Mouse (Mus musculus): ENCODE measurements around the gene Cd151. TPM values are rescaled to one million over a fixed set of nuclear protein-coding genes. Genes with fewer than 3 reads are reported as not detected.

Gene Cd151
- polyA plus RNA-seq, 1 experiment from 2014 or later: 93.2 TPM

DNA sequence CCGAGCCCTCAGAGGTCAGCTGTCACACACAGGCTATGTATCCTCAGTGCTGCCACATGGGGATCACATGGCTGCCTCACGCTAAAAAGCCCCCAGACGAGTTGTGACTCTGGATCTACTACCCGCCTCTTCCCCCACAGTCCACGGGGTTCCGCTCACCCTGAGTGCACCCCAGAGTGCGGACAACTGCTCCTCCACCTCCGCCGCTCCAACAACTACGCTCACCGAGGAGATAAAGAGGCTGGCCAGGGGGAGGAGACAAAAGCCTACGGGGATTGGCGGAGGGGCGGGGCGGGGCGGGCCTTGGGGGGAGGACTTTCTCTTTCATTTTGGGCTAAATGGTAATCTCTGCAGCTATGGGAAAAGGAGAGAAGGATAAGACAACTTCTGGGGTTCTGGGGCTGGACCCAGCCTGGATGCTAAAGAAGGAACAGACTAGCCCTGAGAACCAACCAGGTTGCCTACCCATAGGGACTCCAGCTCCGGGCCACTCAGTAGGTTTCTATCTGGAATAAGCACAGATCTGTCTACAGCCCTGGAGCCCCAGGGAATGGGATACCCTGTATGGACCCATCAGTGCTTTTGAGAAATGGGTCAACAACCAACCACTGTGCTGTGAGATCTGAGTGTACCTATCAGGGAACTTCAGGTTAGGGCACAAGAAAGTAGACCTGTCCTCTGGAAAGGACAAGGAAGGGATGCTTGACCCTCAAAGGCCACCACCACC, 31.9 kb upstream of the Cd151 start:
- Histone ChIP-seq H3K4me1 (ENCODE audit: control insufficient read depth, insufficient read depth, low read length) (peaks cover 24% of the 10 kb centered on the region), H3K27ac (ENCODE audit: low read depth, low read length) (0 out of 2 replicates have a peak overlapping the region, but pooled peaks have one; percentile 27), H3K36me3 (ENCODE audit: control insufficient read depth, insufficient read depth, low read length) (peaks cover 56% of the 10 kb centered on the region), H3K4me3 (ENCODE audit: low read length) (peak overlapping the region; percentile 47), H3K27me3 (ENCODE audit: control insufficient read depth, insufficient read depth, low read length) (no peaks in the 10 kb centered on the region), H3K9ac (ENCODE audit: low read depth, low read length) (peak overlapping the region; percentile 58; the same call in 1 of the 2 replicates), H3K9me3 (ENCODE audit: control insufficient read depth, low read length) (no peaks in the 10 kb centered on the region), H3K4me2 (replicated peaks; ENCODE audit: low read depth, low read length) (peak overlapping the region; percentile 75)
- peak; percentile 18; the same call in 1 of the 2 replicates for ATAC-seq (ENCODE audit: low FRiP score, low TSS enrichment)
- 4% methylated on average over 17 of the region's 17 CpGs for WGBS

- no peak overlapping the region; the same call in 1 of the 2 replicates for H3K4me3 ChIP-seq (ENCODE audit: low read length)
- 78% methylated on average over 9 of the region's 9 CpGs for WGBS
- H3K9ac ChIP-seq (ENCODE audit: low read depth, low read length): no peak overlapping the region
- peaks cover 24% of the 10 kb centered on the region for H3K4me1 ChIP-seq (ENCODE audit: control insufficient read depth, insufficient read depth, low read length)
- H3K27me3 ChIP-seq (ENCODE audit: control insufficient read depth, insufficient read depth, low read length): no peaks in the 10 kb centered on the region
- no peak for ATAC-seq (ENCODE audit: low FRiP score, low TSS enrichment)
- H3K4me2 ChIP-seq (replicated peaks; ENCODE audit: low read depth, low read length): 0 out of 2 replicates have a peak overlapping the region, but pooled peaks have one; percentile 75
- H3K9me3 ChIP-seq (ENCODE audit: control insufficient read depth, low read length): no peaks in the 10 kb centered on the region
- peaks cover 53% of the 10 kb centered on the region for H3K36me3 ChIP-seq (ENCODE audit: control insufficient read depth, insufficient read depth, low read length)
- no peak overlapping the region for H3K27ac ChIP-seq (ENCODE audit: low read depth, low read length)
Observed at GRCm38 (mm10) chr7:141435856-141436522, 31.2 kb upstream of the Cd151 start.

DNA sequence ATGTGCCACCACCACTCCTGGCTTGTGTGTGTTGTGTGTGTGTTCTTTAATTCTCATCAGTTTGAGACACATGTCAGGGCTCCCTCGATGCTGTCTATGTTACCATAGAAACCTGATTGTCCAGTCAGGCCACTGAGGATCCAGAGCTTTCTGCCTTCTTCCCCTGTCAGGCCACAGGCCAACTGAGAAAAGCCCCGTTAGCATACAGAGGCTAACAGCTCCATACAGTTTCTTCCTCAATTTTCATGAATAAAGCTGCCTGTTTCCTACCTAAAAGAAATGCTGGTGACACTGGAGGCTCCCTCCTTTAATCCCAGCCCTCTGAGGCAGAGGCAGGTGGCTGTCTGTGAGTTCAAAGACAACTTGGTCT, 30.7 kb upstream of the Cd151 start:
- no peak overlapping the region for H3K27ac ChIP-seq (ENCODE audit: low read depth, low read length)
- H3K4me2 ChIP-seq (replicated peaks; ENCODE audit: low read depth, low read length): peak overlapping the region; percentile 66
- 76% methylated on average over 2 of the region's 2 CpGs for WGBS
- H3K9ac ChIP-seq (ENCODE audit: low read depth, low read length): peak overlapping the region; percentile 75; the same call in 1 of the 2 replicates
- no peak for ATAC-seq (ENCODE audit: low FRiP score, low TSS enrichment)
- H3K4me3 ChIP-seq (ENCODE audit: low read length): peak overlapping the region; percentile 60; the same call in 1 of the 2 replicates
- no peaks in the 10 kb centered on the region for H3K9me3 ChIP-seq (ENCODE audit: control insufficient read depth, low read length)
- no peaks in the 10 kb centered on the region for H3K27me3 ChIP-seq (ENCODE audit: control insufficient read depth, insufficient read depth, low read length)
- peaks cover 24% of the 10 kb centered on the region for H3K4me1 ChIP-seq (ENCODE audit: control insufficient read depth, insufficient read depth, low read length)
- H3K36me3 ChIP-seq (ENCODE audit: control insufficient read depth, insufficient read depth, low read length): peaks cover 52% of the 10 kb centered on the region

DNA sequence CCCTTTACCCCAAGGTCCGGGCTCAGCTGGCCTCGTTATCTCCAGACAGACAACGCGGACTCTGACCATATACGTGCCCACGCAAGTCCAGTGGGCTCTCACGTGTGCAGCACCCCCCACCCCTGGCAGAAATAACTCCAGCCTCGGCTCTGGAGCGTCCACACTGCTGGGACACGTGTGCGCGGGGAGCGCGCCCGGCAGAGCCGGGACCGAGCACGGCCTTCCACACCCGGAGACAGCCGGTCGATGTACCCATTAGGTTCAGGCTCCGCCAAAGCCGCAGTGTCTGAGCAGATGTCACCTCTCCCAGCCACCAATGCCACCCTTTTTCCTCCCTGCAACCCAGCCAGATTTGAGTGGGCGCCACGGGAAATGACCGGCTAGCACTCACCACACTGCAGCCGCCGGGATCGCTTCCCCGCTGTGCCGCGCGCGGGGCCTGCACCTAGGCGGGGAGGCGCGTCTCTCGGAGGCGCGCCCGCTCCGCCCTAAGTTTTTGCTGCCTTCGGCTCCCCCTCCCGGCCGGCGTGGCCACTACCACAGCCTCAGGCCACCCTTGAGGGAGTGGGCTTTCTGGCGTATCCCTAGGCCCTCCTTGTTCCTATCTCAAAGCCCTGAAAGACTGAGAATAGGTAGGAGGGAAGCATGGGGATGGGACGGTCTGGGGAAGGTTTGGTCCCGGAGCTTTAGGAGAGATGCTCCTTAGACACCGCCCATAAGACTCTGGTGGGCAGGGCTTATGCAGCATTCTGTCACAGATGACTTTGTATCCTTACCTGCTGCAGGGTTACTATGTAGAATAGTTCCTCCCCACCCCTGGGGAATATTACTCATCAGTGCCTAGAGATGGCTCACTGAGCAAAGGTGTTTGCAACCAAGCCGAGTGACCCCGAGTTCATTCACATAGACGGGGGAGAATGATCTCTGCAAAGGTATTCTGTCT, 29.7 kb upstream of the Cd151 start, which contains the start of gene Slc25a22:
Slc25a22 (minus strand) TSS at position 715 of the 943 bp plus-strand sequence.
- no peaks in the 10 kb centered on the region for H3K27me3 ChIP-seq (ENCODE audit: control insufficient read depth, insufficient read depth, low read length)

GRCm38 (mm10) chr7:141438201-141438968, 28.8 kb upstream of the Cd151 start:
- Histone ChIP-seq H3K4me3 (ENCODE audit: low read length) (no peak overlapping the region), H3K4me2 (replicated peaks; ENCODE audit: low read depth, low read length) (no peak overlapping the region), H3K36me3 (ENCODE audit: control insufficient read depth, insufficient read depth, low read length) (peaks cover 38% of the 10 kb centered on the region), H3K9me3 (ENCODE audit: control insufficient read depth, low read length) (no peaks in the 10 kb centered on the region), H3K27ac (ENCODE audit: low read depth, low read length) (no peak overlapping the region), H3K27me3 (ENCODE audit: control insufficient read depth, insufficient read depth, low read length) (no peaks in the 10 kb centered on the region), H3K9ac (ENCODE audit: low read depth, low read length) (no peak overlapping the region), H3K4me1 (ENCODE audit: control insufficient read depth, insufficient read depth, low read length) (peaks cover 35% of the 10 kb centered on the region)
- ATAC-seq (ENCODE audit: low FRiP score, low TSS enrichment): no peak
- 95% methylated on average over 12 of the region's 12 CpGs for WGBS

More for the DNA sequence above, 29.7 kb upstream of the Cd151 start, which contains the start of gene Slc25a22:
- Histone ChIP-seq H3K9me3 (ENCODE audit: control insufficient read depth, low read length) (no peaks in the 10 kb centered on the region), H3K9ac (ENCODE audit: low read depth, low read length) (peak within 1 kb of the TSS; percentile 75), H3K4me1 (ENCODE audit: control insufficient read depth, insufficient read depth, low read length) (peaks cover 25% of the 10 kb centered on the region), H3K4me3 (ENCODE audit: low read length) (peak within 1 kb of the TSS; percentile 60), H3K27ac (ENCODE audit: low read depth, low read length) (peak within 1 kb of the TSS; percentile 38; the same call in 1 of the 2 replicates), H3K36me3 (ENCODE audit: control insufficient read depth, insufficient read depth, low read length) (peaks cover 46% of the 10 kb centered on the region), H3K4me2 (replicated peaks; ENCODE audit: low read depth, low read length) (peak within 1 kb of the TSS; percentile 66)
- WGBS: 5% methylated on average over 53 of the region's 53 CpGs
- peak; percentile 81 for ATAC-seq (ENCODE audit: low FRiP score, low TSS enrichment)

DNA sequence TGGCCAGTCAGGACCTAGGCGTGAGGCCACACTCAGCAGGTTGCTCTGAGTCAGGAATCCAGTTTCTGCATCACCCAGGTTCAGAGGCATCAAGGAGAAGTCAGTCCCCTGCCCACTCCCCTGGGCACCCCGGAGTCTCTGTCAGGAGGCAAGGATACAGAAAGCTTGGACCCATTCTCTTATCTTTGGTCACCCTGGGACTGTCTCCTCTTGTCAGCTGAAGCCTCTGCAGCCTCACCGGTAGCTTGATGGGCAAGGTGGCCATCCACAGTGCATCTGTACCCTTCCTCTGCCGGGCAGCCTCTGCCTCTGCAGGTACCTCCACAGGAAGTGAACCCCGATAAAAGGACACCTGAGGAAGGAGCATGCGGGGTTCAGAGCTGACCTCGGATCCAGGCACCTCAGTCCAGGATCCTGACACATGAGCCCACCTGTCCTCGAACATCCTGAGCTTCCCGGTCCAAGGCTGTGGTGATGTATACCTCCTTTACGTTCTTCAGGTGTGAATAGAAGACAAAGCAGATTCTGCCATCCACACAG, 28.0 kb upstream of the Cd151 start:
- 93% methylated on average over 10 of the region's 10 CpGs for WGBS
- Histone ChIP-seq H3K4me2 (replicated peaks; ENCODE audit: low read depth, low read length) (no peak overlapping the region), H3K27ac (ENCODE audit: low read depth, low read length) (no peak overlapping the region), H3K9me3 (ENCODE audit: control insufficient read depth, low read length) (no peaks in the 10 kb centered on the region), H3K36me3 (ENCODE audit: control insufficient read depth, insufficient read depth, low read length) (peaks cover 35% of the 10 kb centered on the region), H3K4me3 (ENCODE audit: low read length) (no peak overlapping the region), H3K9ac (ENCODE audit: low read depth, low read length) (no peak overlapping the region), H3K4me1 (ENCODE audit: control insufficient read depth, insufficient read depth, low read length) (peaks cover 30% of the 10 kb centered on the region), H3K27me3 (ENCODE audit: control insufficient read depth, insufficient read depth, low read length) (no peaks in the 10 kb centered on the region)
- no peak for ATAC-seq (ENCODE audit: low FRiP score, low TSS enrichment)

GRCm38 (mm10) chr7:141439811-141440210, 27.4 kb upstream of the Cd151 start:
- peaks cover 35% of the 10 kb centered on the region for H3K36me3 ChIP-seq (ENCODE audit: control insufficient read depth, insufficient read depth, low read length)
- no peaks in the 10 kb centered on the region for H3K9me3 ChIP-seq (ENCODE audit: control insufficient read depth, low read length)
- H3K4me2 ChIP-seq (replicated peaks; ENCODE audit: low read depth, low read length): no peak overlapping the region
- peaks cover 24% of the 10 kb centered on the region for H3K4me1 ChIP-seq (ENCODE audit: control insufficient read depth, insufficient read depth, low read length)
- 92% methylated on average over 11 of the region's 11 CpGs for WGBS
- no peak overlapping the region for H3K9ac ChIP-seq (ENCODE audit: low read depth, low read length)
- no peaks in the 10 kb centered on the region for H3K27me3 ChIP-seq (ENCODE audit: control insufficient read depth, insufficient read depth, low read length)
- ATAC-seq (ENCODE audit: low FRiP score, low TSS enrichment): no peak
- H3K4me3 ChIP-seq (ENCODE audit: low read length): no peak overlapping the region
- H3K27ac ChIP-seq (ENCODE audit: low read depth, low read length): no peak overlapping the region

GRCm38 (mm10) chr7:141440613-141441012, 26.6 kb upstream of the Cd151 start:
- H3K4me1 ChIP-seq (ENCODE audit: control insufficient read depth, insufficient read depth, low read length): peaks cover 18% of the 10 kb centered on the region
- no peaks in the 10 kb centered on the region for H3K9me3 ChIP-seq (ENCODE audit: control insufficient read depth, low read length)
- ATAC-seq (ENCODE audit: low FRiP score, low TSS enrichment): no peak
- no peak overlapping the region for H3K27ac ChIP-seq (ENCODE audit: low read depth, low read length)
- no peaks in the 10 kb centered on the region for H3K27me3 ChIP-seq (ENCODE audit: control insufficient read depth, insufficient read depth, low read length)
- peaks cover 35% of the 10 kb centered on the region for H3K36me3 ChIP-seq (ENCODE audit: control insufficient read depth, insufficient read depth, low read length)
- no peak overlapping the region for H3K4me3 ChIP-seq (ENCODE audit: low read length)
- no peak overlapping the region for H3K4me2 ChIP-seq (replicated peaks; ENCODE audit: low read depth, low read length)
- WGBS: 39% methylated on average over 6 of the region's 6 CpGs
- no peak overlapping the region for H3K9ac ChIP-seq (ENCODE audit: low read depth, low read length)
